Comparison of ENCODE assay signal across 16 mouse cellular contexts in the genomic region with DNA sequence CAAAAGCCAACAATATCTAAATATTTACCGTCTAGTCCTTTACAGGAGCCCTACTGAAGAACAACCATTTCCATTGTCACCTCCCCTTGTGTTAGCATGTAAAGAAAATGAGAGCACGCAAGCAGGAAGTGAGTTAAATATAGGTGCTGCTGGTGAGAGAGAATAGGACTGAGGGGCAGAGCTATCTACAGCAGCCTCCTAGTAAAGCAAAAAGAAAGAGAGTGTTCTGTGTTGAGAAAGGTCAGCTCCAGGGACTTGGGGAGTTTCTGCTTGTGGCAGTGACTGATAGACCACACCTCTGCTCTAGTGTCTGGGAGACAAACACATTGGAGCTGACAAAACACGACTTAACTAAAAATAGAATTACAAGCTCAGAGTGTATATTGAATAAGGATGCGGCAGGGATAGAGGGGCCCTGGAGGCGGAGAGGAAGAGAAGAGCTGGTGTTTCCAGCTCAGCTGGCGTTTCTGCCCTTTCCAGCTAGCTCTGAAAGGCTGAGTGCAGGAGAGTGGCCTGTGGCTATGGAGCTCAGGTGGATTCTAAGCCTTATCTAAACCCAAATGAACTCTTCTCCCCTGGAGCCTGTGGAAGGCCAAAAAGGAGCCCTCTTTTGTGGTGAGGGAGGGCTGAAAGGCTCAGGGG.
DNase-seq lines count a peak whose midpoint lies in the region; ATAC-seq lines count a peak whose summit lies in the region.
"Had no signal": no experiment of that assay in that cellular context is flagged by ENCODE, and none has a peak within 500 bp of the region (broad histone marks: within the 10 kb centered on the region; RNA-seq: fewer than 3 reads in every experiment).

No protein-coding gene starts in this region.

- no peaks in the 10 kb centered on the region for H3K4me1 ChIP-seq in hindbrain, embryonic 11.5 days (replicated peaks; ENCODE audit: control insufficient read depth, insufficient read depth, low read length)
- no peaks in the 10 kb centered on the region for H3K4me1 ChIP-seq in hindbrain, embryonic 10.5 days (replicated peaks)
- 0 out of 2 replicates have a peak, but pooled peaks cover 4% of the 10 kb centered on the region for H3K4me1 ChIP-seq in hindbrain, embryonic 14.5 days (replicated peaks; ENCODE audit: control insufficient read depth, insufficient read depth, low read length)
- H3K4me1 ChIP-seq in neural tube, embryonic 14.5 days (ENCODE audit: control insufficient read depth, insufficient read depth, low read length) = no peaks in the 10 kb centered on the region

- DNase-seq in hindbrain, embryonic 11.5 days (ENCODE audit: low spot score) = no peak
- DNase-seq in hindbrain, embryonic 10.5 days (ENCODE audit: low spot score) = no peak
- peak; percentile 5 to 6 for DNase-seq in frontal cortex, postnatal 10 days (ENCODE audit: low spot score in 2 of 2)
- DNase-seq in hindbrain, embryonic 14.5 days (ENCODE audit: low spot score) = no peak
- no peak for DNase-seq in liver
- DNase-seq in layer of hippocampus, postnatal 10 days (ENCODE audit: low spot score in 2 of 2) = no peak
- DNase-seq in lung, adult 18-20 months = no peak
- DNase-seq: adrenal gland, adult 8-10 months; cerebellum, adult 11 months; gastrocnemius, postnatal 10 days; kidney, postnatal 14 days; lung, adult 2 months had no signal

- peak; percentile 57; the same call in 1 of the 2 replicates for ATAC-seq in hindbrain, embryonic 11.5 days (ENCODE audit: low FRiP score)
- peak; percentile 34; the same call in 1 of the 2 replicates for ATAC-seq in hindbrain, embryonic 14.5 days (ENCODE audit: low FRiP score)
- ATAC-seq in neural tube, embryonic 14.5 days (ENCODE audit: low read depth) = peak; percentile 30; the same call in 1 of the 2 replicates
- ATAC-seq: Patski had no signal

- H3K27ac ChIP-seq in hindbrain, embryonic 11.5 days (ENCODE audit: low read depth, low read length) = no peak overlapping the region
- H3K27ac ChIP-seq in hindbrain, embryonic 10.5 days = no peak overlapping the region
- 0 out of 2 replicates have a peak overlapping the region, but pooled peaks have one; percentile 32 for H3K27ac ChIP-seq in hindbrain, embryonic 14.5 days
- no peak overlapping the region for H3K27ac ChIP-seq in neural tube, embryonic 14.5 days (ENCODE audit: low read depth, low read length)

- no peaks in the 10 kb centered on the region for H3K9me3 ChIP-seq in hindbrain, embryonic 11.5 days (ENCODE audit: control insufficient read depth, low read length)
- no peaks in the 10 kb centered on the region for H3K9me3 ChIP-seq in hindbrain, embryonic 10.5 days
- no peaks in the 10 kb centered on the region for H3K9me3 ChIP-seq in hindbrain, embryonic 14.5 days (ENCODE audit: control insufficient read depth, low read length)
- no peaks in the 10 kb centered on the region for H3K9me3 ChIP-seq in neural tube, embryonic 14.5 days (ENCODE audit: control insufficient read depth, low read length)

- H3K36me3 ChIP-seq in hindbrain, embryonic 11.5 days (ENCODE audit: control insufficient read depth, insufficient read depth, low read length) = no peaks in the 10 kb centered on the region
- H3K36me3 ChIP-seq in hindbrain, embryonic 10.5 days = no peaks in the 10 kb centered on the region
- H3K36me3 ChIP-seq in hindbrain, embryonic 14.5 days (replicated peaks; ENCODE audit: control insufficient read depth, insufficient read depth) = no peaks in the 10 kb centered on the region
- H3K36me3 ChIP-seq in neural tube, embryonic 14.5 days (ENCODE audit: control insufficient read depth, insufficient read depth, low read length) = no peaks in the 10 kb centered on the region

- 59% methylated on average over 6 of the region's 6 CpGs for WGBS in hindbrain, embryonic 11.5 days
- WGBS in hindbrain, embryonic 10.5 days = 62% methylated on average over 6 of the region's 6 CpGs
- 60% methylated on average over 6 of the region's 6 CpGs for WGBS in hindbrain, embryonic 14.5 days
- 55% methylated on average over 6 of the region's 6 CpGs for WGBS in neural tube, embryonic 14.5 days

- H3K27me3 ChIP-seq in hindbrain, embryonic 11.5 days (ENCODE audit: control insufficient read depth, insufficient read depth, low read length) = no peaks in the 10 kb centered on the region
- H3K27me3 ChIP-seq in hindbrain, embryonic 10.5 days (ENCODE audit: insufficient read depth, poor library complexity, severe bottlenecking) = no peaks in the 10 kb centered on the region
- no peaks in the 10 kb centered on the region for H3K27me3 ChIP-seq in hindbrain, embryonic 14.5 days (ENCODE audit: control insufficient read depth, insufficient read depth, low read length)
- no peaks in the 10 kb centered on the region for H3K27me3 ChIP-seq in neural tube, embryonic 14.5 days (ENCODE audit: control insufficient read depth, insufficient read depth, low read length)
- H3K27me3 ChIP-seq: CH12.LX had no signal

- H3K9ac ChIP-seq in hindbrain, embryonic 11.5 days (ENCODE audit: low read depth, low read length) = no peak overlapping the region
- H3K9ac ChIP-seq in hindbrain, embryonic 14.5 days = no peak overlapping the region
- no peak overlapping the region for H3K9ac ChIP-seq in neural tube, embryonic 14.5 days (replicated peaks; ENCODE audit: low read depth, low read length)

- no peak overlapping the region for H3K4me2 ChIP-seq in hindbrain, embryonic 11.5 days (replicated peaks; ENCODE audit: low read depth, low read length)
- no peak overlapping the region for H3K4me2 ChIP-seq in hindbrain, embryonic 14.5 days (replicated peaks)
- H3K4me2 ChIP-seq in neural tube, embryonic 14.5 days (ENCODE audit: low read depth, low read length) = no peak overlapping the region

- H3K4me3 ChIP-seq in hindbrain, embryonic 11.5 days (ENCODE audit: low read depth, low read length) = no peak overlapping the region
- no peak overlapping the region for H3K4me3 ChIP-seq in hindbrain, embryonic 10.5 days
- H3K4me3 ChIP-seq in hindbrain, embryonic 14.5 days (replicated peaks; ENCODE audit: low read length) = no peak overlapping the region
- H3K4me3 ChIP-seq in neural tube, embryonic 14.5 days (ENCODE audit: low read depth, low read length) = no peak overlapping the region
- H3K4me3 ChIP-seq: erythroblast, embryonic 14.5 days had no signal

Comparison
In these comparisons a context has a peak if more than half of its experiments do, and no peak if none do; other contexts are left out.
1. DNase-seq: peak in frontal cortex, postnatal 10 days (2 of 2); none in hindbrain, embryonic 11.5 days (single experiment), hindbrain, embryonic 10.5 days (single experiment), hindbrain, embryonic 14.5 days (single experiment), liver (single experiment), layer of hippocampus, postnatal 10 days (0 of 2) and lung, adult 18-20 months (0 of 2).
2. Peak in every context shown above with its lines, with median percentiles within 50 percentile points of each other: ATAC-seq.